Mouse (Mus musculus) midbrain, embryonic 16.5 days (tissue): ENCODE data around the gene Pkd1l2. TPM values are rescaled to one million over a fixed set of nuclear protein-coding genes. Genes with fewer than 3 reads are reported as not detected.

ENCODE experiments used
- ATAC-seq: fragments of 200-750 bp; cut with Nextera tagmentation; 2 replicates; pipeline ENCODE4 v1.8.0; 2017; ENCODE audit warnings: moderate TSS enrichment
- H3K27ac ChIP-seq: fragments of 300-500 bp; sonication (generic); 2 replicates; pipeline ENCODE4 v1.5.1; 2014; ENCODE audit warnings: mild to moderate bottlenecking, low read length, mixed read lengths
- H3K27me3 ChIP-seq: fragments of 300-500 bp; sonication (generic); 2 replicates; pipeline ENCODE4 v1.6.1; 2014; ENCODE audit warnings: low read depth, low read length, mixed read lengths; ENCODE audit not compliant: control insufficient read depth, insufficient read depth
- H3K36me3 ChIP-seq: fragments of 300-500 bp; sonication (generic); 2 replicates; pipeline ENCODE4 v1.6.1; 2014; ENCODE audit warnings: mild to moderate bottlenecking, low read length, moderate library complexity, mixed read lengths; ENCODE audit not compliant: control insufficient read depth, insufficient read depth
- H3K4me1 ChIP-seq: fragments of 300-500 bp; sonication (generic); 2 replicates; pipeline ENCODE4 v1.6.1; 2014; ENCODE audit warnings: mild to moderate bottlenecking, low read length, mixed read lengths; ENCODE audit not compliant: control insufficient read depth, insufficient read depth
- H3K4me2 ChIP-seq: fragments of 300-500 bp; sonication (generic); 2 replicates; pipeline ENCODE4 v1.6.1; 2014; ENCODE audit warnings: mild to moderate bottlenecking, low read length, mixed read lengths
- H3K4me3 ChIP-seq: fragments of 300-500 bp; sonication (generic); 2 replicates; pipeline ENCODE4 v1.5.1; 2014; ENCODE audit warnings: low read depth, mild to moderate bottlenecking, low read length, moderate library complexity, mixed read lengths
- H3K9ac ChIP-seq: fragments of 300-500 bp; sonication (generic); 2 replicates; pipeline ENCODE4 v1.6.1; 2014; ENCODE audit warnings: low read depth, low read length, mixed read lengths
- H3K9me3 ChIP-seq: fragments of 300-500 bp; sonication (generic); replicated peaks from 2 replicates; pipeline ENCODE4 v1.6.1; 2014; ENCODE audit warnings: mild to moderate bottlenecking, low read length, mixed read lengths; ENCODE audit not compliant: control insufficient read depth, poor library complexity, severe bottlenecking
- WGBS: fragments of 180-500 bp; shearing (Covaris S2); extraction: QIAGEN DNeasy Blood & Tissue Kit; methylation state at CpG from one replicate; pipeline ENCODE4 v1.1.7; 2014; 5-methylcytosine and 5-hydroxymethylcytosine counted together
- polyA plus RNA-seq: library from polyadenylated mRNA; unstranded; fragments of >200 nt; fragmentation: Nextera tagmentation; extraction: Ambion mirVana; gene quantifications from 2 replicates; pipeline ENCODE4 v1.2.1, GENCODE M21; 2015

The Pkd1l2 gene
- polyA plus RNA-seq, 1 experiment from 2014 or later = not detected

DNA sequence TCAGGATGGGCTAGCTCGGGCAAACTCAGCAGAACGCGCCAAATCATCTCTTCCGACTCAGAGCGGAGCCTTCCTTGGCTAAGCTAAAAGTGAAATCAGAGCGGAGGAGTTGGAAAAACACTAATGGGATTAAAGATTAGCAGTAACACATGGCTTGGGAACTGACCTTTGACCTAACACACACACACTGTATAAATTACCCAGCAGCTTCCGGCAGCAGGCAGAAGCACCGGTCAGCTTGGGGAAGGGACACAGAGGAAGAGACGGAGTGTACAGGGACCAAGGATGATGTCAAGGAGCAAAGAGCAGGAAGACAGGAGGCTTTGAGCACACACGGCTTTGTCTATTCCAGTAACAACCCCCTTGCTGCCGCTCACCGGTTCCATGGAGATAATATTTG, 13.4 kb upstream of the Pkd1l2 start, which contains the start of gene Bco1:
Bco1 (plus strand) TSS at position 208 of the 400 bp plus-strand sequence.
- Histone ChIP-seq H3K4me1 (peaks cover 13% of the 10 kb centered on the region; the same call in 1 of the 2 replicates), H3K4me3 (no peak within 1 kb of the TSS), H3K36me3 (no peaks in the 10 kb centered on the region), H3K4me2 (no peak within 1 kb of the TSS), H3K9me3 (no peaks in the 10 kb centered on the region), H3K27me3 (no peaks in the 10 kb centered on the region), H3K27ac (no peak within 1 kb of the TSS), H3K9ac (no peak within 1 kb of the TSS)
- 60% methylated on average over 12 of the region's 12 CpGs for WGBS
- no peak for ATAC-seq

DNA sequence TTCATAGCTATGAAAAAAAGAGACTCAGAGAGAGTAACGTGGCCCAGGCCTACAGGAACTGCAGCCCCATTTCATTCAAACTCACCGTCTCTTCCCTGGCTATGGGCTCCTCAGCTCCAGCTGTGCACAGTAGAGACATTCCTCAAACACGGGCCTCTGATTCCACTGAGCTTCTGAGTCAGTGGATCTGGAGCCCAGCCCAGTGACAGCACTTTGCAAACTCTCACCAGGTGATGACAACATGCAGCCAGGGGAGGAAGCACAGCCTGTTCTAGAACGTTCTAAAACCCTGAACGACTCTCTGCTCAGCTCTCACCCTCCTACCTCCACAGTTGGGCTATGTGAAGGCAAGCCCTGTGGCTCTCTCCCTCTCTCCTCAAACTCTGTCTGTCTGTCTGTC, 11.8 kb upstream of the Pkd1l2 start:
- 69% methylated on average over 5 of the region's 5 CpGs for WGBS
- Histone ChIP-seq H3K4me3 (no peak overlapping the region), H3K36me3 (no peaks in the 10 kb centered on the region), H3K9ac (no peak overlapping the region), H3K27me3 (no peaks in the 10 kb centered on the region), H3K9me3 (no peaks in the 10 kb centered on the region), H3K4me1 (peaks cover 13% of the 10 kb centered on the region; the same call in 1 of the 2 replicates), H3K27ac (no peak overlapping the region), H3K4me2 (no peak overlapping the region)
- ATAC-seq = no peak

DNA sequence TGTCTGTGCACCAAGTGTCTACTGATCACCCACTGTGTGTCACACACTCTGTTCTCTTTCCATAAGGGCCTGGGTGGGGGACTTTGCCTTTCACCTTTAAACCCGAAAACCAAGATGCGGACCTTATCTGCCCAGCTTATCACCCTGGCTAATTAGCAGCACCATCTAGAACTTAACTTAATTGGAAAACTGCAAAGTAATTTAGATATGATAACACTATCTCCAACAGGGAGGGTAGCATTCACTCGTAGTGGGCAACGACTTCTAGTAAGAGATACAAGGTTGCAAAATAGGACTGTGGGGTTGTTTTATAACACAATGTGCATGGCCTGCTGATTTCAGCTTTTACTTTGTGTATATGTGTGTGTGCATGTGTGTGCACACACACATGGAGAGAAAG, 7.6 kb upstream of the Pkd1l2 start:
- H3K36me3 ChIP-seq = no peaks in the 10 kb centered on the region
- no peak overlapping the region for H3K4me2 ChIP-seq
- H3K4me1 ChIP-seq = no peaks in the 10 kb centered on the region
- H3K9me3 ChIP-seq = no peaks in the 10 kb centered on the region
- WGBS = 96% methylated on average over 4 of the region's 4 CpGs
- H3K9ac ChIP-seq = no peak overlapping the region
- no peaks in the 10 kb centered on the region for H3K27me3 ChIP-seq
- ATAC-seq = no peak
- no peak overlapping the region for H3K4me3 ChIP-seq
- no peak overlapping the region for H3K27ac ChIP-seq

DNA sequence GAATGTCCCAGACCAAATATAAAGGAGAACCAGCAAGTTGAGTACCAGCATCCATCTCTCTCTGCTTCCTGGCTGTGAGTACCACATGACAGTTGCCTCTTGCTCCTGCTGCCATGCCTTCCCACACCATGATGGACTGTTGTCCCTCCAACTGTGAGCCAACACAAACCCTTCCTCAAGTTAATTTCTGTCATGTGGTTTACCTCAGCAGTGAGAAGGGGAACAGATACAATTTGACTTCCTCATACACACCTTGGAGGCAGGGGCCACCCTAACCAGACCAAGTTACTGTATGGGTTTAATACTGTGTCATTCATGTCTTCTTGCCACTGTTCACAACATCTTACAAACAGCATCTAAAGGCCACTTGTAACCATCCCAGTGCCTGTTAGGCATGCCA, 4.8 kb upstream of the Pkd1l2 start:
- H3K9me3 ChIP-seq = no peaks in the 10 kb centered on the region
- no peak overlapping the region for H3K27ac ChIP-seq
- no peak overlapping the region for H3K4me2 ChIP-seq
- no peaks in the 10 kb centered on the region for H3K36me3 ChIP-seq
- H3K9ac ChIP-seq = no peak overlapping the region
- no peaks in the 10 kb centered on the region for H3K27me3 ChIP-seq
- H3K4me3 ChIP-seq = no peak overlapping the region
- ATAC-seq = no peak
- H3K4me1 ChIP-seq = no peaks in the 10 kb centered on the region

DNA sequence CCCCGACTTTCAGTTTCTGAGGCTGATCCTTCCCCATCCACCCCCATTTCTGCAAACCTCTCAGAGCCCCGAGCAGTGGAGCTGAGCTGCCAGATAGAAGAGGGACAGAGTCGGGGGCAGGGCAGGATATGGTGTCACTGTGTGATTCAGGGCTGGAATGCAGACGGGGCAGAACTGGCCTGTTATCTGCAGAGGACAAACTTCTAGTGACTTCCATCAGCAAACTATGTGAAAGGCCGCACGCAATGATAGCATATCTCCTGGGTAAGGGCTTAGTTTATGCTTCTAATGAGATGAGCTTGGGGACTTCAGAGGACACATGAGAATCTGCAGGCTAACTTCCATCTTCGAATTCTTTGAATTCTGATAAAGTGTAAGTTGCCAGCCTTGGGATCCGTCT, 3.3 kb upstream of the Pkd1l2 start:
- no peak for ATAC-seq
- Histone ChIP-seq H3K27ac (no peak overlapping the region), H3K4me2 (no peak overlapping the region), H3K36me3 (no peaks in the 10 kb centered on the region), H3K9ac (no peak overlapping the region), H3K4me3 (no peak overlapping the region), H3K27me3 (no peaks in the 10 kb centered on the region), H3K4me1 (no peaks in the 10 kb centered on the region), H3K9me3 (no peaks in the 10 kb centered on the region)
- 75% methylated on average over 8 of the region's 8 CpGs for WGBS

DNA sequence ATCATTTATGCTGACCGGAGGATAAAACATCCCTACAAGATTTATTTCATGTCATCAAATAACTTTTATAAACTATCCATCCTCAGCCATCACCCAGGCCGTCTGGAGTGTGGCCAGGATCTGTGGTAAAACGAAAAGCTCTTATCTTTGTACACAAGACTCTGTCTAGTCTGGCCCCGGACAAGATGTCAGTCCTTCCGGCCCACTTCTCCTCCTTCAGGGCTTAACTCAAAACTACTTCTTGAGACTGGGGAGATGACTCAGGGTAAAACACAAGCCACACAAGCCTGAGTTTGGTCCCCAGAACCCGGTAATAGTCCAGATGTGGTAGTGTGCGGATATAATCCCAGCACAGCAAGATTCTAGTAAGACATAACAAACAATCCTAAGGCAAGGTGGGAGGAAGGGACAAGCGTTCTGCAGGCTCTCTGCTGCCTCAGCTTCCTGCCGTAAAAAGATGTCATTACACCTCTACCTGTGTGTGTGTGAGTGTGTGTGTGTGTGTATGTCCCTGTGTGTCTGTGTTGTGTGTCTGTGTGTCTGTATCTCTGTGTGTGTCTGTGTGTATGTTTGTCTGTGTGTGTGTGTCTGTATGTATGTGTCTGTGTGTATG, 804 bp upstream of the Pkd1l2 start:
- H3K36me3 ChIP-seq = no peaks in the 10 kb centered on the region
- no peaks in the 10 kb centered on the region for H3K4me1 ChIP-seq
- no peaks in the 10 kb centered on the region for H3K9me3 ChIP-seq
- no peak overlapping the region for H3K27ac ChIP-seq
- WGBS = 78% methylated on average over 9 of the region's 9 CpGs
- no peaks in the 10 kb centered on the region for H3K27me3 ChIP-seq
- H3K4me3 ChIP-seq = no peak overlapping the region
- no peak overlapping the region for H3K4me2 ChIP-seq
- H3K9ac ChIP-seq = no peak overlapping the region
- ATAC-seq = no peak

DNA sequence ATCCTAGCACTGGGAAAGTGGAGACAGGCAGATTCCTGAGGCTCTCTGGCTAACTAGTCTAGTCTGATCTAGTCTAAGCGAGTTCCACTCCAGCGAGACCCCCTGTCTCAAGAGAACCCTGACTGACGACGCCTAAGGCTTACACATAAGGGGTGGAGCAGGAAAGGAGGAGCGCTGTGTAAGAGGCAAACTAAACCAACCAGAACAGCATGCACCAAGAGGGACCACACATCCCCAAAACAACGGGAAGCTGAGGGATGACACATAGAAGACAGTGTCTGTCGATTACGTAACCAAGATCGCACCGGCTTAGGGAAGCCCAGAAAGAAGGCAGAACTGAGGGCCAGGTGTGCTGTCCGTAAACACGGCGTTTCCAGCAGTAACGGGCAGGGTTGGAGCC, 2.6 kb downstream of the Pkd1l2 start:
- H3K4me2 ChIP-seq = no peak overlapping the region
- 87% methylated on average over 14 of the region's 14 CpGs for WGBS
- H3K4me3 ChIP-seq = no peak overlapping the region
- no peak overlapping the region for H3K27ac ChIP-seq
- no peaks in the 10 kb centered on the region for H3K27me3 ChIP-seq
- no peak for ATAC-seq
- no peaks in the 10 kb centered on the region for H3K36me3 ChIP-seq
- H3K4me1 ChIP-seq = no peaks in the 10 kb centered on the region
- no peaks in the 10 kb centered on the region for H3K9me3 ChIP-seq
- no peak overlapping the region for H3K9ac ChIP-seq

DNA sequence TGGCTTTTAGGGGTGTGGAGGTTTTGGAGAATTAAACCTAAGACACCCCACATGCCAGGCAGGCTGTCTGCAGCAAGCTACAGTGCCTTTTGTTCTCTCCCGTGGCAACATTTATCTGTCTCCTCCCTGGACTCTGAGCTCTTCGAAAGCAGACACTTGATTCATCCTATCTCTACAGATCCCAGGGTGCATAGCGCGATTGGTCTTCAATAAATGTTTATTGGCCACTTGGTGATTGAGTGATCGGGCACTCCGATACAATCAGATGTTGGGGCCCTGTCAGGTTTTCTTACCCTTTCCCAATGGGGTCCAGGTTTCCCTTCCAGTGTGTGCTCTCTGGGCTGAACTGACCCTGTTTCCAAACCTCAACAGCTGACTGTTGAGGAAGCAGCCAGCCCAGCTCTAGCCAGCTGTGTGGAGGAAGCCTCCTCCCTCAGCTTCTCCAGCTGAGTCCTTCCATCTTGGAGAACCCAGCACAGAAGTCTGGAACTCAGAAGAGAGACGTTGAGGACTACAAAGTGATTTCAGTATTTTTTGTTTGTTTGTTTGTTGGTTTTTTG, 3.8 kb downstream of the Pkd1l2 start:
- 79% methylated on average over 7 of the region's 7 CpGs for WGBS

DNA sequence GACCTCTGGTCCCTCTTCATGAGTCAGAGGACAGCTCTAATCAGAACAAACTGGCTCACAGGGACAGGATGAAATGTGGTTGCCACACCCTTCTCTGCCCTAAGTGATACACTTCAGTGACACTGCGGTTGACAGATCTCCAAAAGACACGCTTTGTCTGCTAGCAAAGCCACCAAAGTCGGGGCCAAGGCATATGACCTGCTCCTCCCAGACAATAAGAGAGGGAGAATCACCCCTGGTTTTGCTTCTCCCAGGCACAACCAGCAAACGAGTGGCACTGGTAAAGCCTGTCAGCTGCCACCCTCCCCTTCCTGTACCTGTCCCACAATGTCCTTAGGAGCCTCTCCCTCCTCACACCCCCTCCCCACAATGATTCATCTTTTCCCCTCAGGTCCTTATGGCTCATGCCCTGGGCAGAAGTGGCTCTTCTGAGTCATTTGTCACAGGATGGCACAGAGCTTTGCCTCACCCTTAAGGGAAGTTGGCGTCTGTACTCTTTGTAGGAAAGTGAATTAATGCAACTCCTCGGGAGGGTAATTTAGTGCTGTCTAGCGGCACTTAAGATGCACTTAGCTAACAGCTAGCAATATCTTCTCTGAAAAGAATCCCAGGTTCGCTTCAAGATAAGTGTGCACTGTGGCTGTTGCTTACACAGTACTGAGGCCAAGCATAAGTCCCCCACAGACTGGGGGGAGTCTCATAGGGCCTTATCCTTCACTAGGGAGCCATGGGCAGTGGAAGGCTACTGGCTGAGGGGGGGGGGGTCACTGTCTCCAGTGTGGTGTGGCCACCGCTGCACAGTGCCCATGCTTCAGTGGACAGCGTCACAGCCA, 7.7 kb downstream of the Pkd1l2 start:
- 70% methylated on average over 10 of the region's 10 CpGs for WGBS
- Histone ChIP-seq H3K4me2 (no peak overlapping the region), H3K36me3 (no peaks in the 10 kb centered on the region), H3K27ac (no peak overlapping the region), H3K9me3 (no peaks in the 10 kb centered on the region), H3K4me1 (no peaks in the 10 kb centered on the region), H3K9ac (no peak overlapping the region), H3K4me3 (no peak overlapping the region), H3K27me3 (no peaks in the 10 kb centered on the region)
- ATAC-seq = no peak

More for the DNA sequence above, 3.8 kb downstream of the Pkd1l2 start:
- no peak overlapping the region for H3K4me2 ChIP-seq
- no peak overlapping the region for H3K4me3 ChIP-seq
- H3K9me3 ChIP-seq = no peaks in the 10 kb centered on the region
- no peaks in the 10 kb centered on the region for H3K4me1 ChIP-seq
- no peaks in the 10 kb centered on the region for H3K27me3 ChIP-seq
- no peak overlapping the region for H3K27ac ChIP-seq
- H3K36me3 ChIP-seq = no peaks in the 10 kb centered on the region
- no peak for ATAC-seq
- no peak overlapping the region for H3K9ac ChIP-seq
